Mouse (Mus musculus) gastrocnemius, adult 8-10 months (tissue): ENCODE data around the gene Gm21992. TPM values are rescaled to one million over a fixed set of nuclear protein-coding genes. Genes with fewer than 3 reads are reported as not detected.

Experiments
- DNase-seq, 2 experiments: peaks; one replicate each; pipeline ENCODE4 v3.0.0; 2022; ENCODE audit warnings: low spot score in 2 of 2
- total RNA-seq, 4 experiments: library from RNA; stranded (reverse); gene quantifications; 2 replicates each; pipeline ENCODE4 v1.2.4; 2022

Gm21992 gene
- total RNA-seq, 4 experiments from 2014 or later, result 8.7 to 14.3 (median 11.8) TPM

DNA sequence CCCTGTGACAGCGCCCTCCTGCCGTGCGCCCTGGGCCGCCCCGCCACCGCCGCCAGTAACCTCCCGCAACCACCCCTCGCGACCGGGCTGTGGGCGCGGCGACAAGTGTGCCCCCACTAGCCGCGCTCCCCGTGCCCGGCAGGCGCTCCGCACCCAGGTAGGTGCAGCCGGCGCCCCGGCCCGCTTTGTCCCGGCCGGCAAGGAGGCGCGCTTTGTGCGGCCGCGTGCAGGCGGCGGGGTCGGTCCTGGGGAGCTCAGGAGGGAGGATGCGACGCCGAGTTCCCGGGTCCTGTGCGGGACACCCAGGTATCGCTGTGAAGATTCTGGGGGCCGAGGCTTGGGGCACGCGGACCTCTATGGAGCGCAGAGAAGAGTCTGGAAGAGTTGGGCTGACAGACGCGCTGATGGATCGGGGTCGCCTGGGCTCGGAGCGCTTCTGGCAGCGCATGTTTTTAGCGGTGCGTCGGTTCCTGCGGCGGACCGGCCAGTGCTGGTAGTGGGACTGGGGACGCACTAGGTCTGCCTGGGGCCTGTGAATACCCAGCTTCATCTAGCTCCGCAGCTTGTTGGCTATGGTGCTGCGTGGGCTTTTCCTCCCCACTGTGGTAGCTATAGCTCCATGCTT lies 99.1 kb downstream of the Gm21992 start:
- no peak for DNase-seq

DNA sequence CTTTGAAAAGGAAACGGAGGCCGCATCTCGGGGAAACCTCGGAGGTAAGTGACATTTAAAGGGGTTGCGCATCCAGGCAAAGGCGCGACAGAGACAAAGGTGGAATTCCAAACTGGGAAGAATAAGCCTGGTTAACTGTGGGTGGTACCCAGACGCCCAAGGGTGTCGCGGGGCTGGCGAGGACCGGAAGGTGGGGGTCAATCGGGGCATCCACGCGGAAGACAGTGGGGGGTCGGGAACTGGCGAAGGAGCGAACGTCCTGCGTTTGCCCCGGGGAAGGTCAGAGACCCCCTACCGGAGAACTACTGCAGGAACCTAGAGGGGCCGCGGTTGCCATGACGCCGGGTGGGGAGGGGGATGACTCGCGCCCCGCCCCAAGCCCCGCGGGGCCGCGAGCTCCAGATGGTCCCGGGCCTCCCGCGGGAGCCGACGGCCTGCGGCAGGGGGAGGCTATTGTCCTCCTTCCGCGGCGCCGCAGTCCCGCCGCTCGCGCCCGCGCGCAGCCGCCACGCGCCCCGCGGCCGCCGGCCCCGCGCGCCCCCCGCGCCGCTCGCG lies 99.7 kb downstream of the Gm21992 start:
- no peak for DNase-seq

DNA sequence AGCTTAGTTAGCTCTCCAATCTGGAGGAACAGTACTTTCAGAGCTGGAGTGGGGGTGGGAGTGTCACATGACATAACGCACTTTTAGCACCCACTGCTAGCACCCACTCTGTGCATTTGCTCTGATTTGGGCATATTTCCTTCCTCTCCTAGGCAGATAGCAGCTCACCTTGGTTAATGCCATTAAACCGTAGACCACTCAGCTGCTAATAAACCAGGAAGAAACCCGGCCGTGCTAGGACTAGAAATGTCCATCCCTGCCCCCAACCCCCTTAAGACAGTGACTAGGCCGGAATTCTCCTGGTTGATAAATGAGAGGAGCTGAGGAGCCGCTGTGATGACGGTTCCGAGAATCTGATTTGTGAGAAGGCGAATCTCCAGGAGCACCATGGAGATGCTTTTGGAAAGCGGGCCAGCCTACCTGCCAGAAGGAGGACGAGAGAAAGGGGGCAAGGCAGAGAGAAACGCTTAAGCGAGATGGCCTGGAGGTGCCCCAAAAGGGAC lies 100.3 kb downstream of the Gm21992 start, which contains the start of gene Sptbn2:
TSS of gene Sptbn2 (plus strand) at position 70 of the 503 bp plus-strand sequence.
- no peak for DNase-seq

DNA sequence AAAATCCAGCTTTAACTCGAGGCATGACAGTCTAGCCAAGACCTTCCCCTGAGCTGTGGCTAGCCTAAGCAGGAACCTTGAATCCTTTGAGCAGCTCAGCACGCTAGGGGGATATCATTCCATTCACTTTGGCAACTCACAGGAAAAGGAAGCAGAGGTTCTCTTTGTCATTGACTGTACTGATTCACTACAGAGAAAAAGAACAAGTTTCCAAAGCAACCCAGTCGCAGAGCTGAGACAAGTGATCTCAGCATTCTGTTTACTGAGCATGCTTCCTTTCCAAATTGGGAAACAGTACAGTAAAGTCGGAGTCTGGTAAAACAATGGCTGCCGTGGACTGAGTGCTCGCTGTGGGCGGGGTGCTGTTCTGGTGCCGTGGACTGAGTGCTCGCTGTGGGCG lies 102.6 kb downstream of the Gm21992 start:
- no peak for DNase-seq

DNA sequence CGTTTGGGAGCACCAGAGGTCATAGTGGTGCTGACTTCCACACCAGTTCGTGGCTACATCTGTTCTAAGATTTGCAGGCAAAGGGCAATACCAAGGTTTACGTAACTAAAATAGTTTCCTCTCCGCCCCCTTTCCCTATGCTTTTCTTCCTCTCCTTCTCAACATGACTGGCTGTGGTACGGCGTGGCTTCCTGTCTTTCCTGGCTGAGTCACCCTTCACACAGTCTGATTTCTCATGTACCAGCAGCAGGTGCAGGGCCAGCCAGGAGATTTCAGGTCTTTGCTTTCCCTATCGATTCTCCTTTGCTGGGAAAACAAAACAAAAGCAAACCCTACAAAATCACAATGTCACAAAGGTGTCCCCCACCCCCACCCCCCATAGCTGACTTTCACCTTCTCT lies 110.2 kb downstream of the Gm21992 start:
- DNase-seq, result no peak

DNA sequence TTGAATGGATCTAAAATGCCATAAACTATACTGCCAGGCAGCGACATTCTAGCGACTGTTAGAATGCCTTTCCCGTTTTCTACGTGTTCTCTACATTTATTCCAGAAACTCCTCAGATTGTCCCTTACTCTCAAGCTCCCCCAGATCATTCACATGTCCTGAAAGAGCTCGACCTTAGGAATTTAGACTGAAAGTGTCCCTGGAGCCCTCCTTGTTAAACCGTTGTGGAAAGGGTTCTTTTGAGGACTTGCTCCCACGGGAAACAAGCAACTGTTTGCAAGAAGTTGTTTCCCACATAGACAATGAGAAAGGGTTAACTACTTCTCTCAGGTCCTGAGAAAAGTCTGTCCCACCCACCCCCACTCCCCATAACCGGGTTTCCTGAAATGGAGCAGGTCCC lies 110.8 kb downstream of the Gm21992 start:
- no peak for DNase-seq

DNA sequence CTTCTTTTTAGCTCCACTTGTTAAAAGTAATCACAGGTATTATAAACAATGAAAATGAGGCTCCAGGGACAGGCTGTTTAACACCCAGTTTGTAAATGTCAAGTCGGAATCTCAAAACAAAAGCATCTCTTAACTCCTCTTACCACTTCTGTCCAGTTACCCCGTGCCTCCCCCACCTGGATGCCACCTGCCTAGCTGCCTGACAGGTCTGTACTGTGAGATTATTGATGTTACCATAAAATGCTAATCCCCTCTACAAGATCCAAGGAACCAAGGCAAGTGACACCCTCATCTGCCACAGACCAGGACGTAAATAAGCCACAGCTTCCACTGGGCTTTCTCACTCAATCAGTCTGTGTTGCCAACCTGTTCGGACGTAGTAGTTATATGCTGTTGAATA lies 111.6 kb downstream of the Gm21992 start:
- no peak for DNase-seq

DNA sequence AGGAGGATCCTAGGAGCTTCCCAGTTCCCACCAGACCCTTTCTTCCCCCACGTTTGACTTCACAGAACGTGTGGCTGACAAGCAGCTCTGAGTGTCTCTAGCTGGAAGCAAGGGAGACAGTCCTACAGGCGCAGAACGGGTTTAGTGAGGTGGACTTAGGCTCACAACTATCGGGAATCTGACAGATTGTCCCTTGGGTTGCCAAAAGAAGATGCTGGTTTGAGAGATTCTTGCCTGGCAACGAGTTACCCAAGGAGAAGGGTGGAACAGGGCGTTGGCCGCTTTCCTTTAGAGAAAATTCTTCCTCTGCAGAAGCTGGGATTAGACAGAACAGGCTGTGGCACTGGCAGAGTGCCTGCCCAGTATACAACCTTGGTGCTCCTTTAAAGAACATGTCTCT lies 112.6 kb downstream of the Gm21992 start:
- no peak for DNase-seq

DNA sequence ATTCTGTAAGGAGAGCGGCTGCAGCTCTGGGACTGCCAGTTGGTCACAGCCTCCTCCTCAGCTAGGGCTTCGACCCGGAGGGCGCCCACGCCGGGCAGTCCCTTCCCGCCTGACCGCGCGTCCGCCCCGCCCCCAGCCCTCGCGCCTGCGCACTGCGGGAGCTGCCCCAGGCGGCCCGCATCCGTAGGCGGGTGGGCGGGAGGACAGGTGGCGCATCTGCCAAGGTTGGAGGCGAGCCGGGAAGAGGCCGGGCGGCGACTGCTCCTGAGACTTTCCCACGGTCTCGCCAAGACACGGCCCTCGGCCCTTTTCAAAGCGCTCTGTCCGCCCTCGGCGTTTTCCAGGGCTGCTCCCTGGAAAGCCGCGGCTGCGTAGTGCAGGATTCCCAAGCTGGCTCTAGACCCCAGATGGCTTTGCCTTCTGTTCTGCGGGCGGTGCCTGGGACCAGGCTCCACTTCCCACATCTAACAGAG lies 113.2 kb downstream of the Gm21992 start, which contains the start of gene Gm960:
TSS of gene Gm960 (minus strand) at position 464 of the 473 bp plus-strand sequence.
- DNase-seq, result peak; percentile 30 to 53

DNA sequence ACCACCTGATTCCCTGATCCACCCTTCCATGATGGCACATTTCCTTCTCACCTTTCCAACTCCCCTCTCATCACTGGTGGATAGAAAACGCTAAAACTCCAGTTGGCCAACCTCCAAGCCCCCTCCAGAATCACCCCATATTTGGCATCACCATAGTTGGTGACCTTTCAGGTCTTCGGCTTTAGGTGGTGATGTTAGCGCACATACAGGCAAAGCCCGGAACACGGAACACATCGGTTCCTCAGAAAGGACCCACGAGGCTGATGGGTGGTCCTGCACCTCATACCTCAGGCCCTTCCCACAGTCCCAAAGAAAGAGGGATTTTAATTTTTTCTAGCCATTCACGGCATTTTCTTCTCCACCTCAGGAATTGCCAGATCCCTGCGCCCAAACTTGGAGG lies 113.7 kb downstream of the Gm21992 start:
- DNase-seq, result no peak

DNA sequence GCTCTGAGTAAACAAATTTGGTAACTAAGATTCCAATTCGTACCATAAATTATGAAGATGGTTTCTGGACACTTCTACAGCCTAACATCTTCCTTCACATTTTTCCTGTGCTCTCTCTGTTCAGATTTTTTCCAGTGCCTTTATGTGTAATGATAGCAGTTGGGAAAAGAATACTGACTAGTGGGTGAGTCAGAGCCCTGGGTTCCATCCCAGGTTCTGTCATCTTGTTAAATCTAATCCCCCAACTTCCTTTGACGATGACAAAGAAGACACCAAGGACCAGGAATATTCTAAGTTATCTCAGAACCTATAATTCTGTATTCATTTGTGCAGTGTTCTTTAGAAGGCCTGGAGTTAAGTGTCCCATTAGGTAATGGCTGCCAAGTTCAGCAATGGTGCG lies 114.3 kb downstream of the Gm21992 start:
- no peak for DNase-seq

DNA sequence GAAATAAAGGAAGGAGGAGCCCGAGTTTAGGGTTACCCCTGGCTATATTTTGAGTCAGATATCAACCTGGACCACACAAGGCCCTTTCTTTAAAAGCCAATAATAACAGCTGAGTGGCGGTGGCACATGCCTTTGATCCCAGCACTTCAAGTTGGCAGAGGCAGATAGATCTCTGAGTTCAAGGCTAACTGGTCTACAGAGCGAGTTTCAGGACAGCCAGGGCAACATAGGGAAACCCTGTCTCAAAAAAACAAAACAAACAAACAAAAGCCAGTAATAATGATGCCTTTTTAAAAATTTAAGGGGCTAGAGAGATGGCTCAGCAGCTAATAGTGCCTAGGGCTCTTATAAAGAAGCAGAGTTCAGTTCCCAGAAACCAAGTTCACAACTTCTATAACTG lies 117.1 kb downstream of the Gm21992 start:
- no peak for DNase-seq

Other genes with a start within 250 kb of the Gm21992 start
- 1 to 10 TPM in 2 of 4 experiments, under 1 TPM in 2; 0.46 to 6.3 (median 1.1) TPM for gene Lrfn4, start 195.9 kb downstream of the Gm21992 start, total RNA-seq
- gene Rce1, start 186.0 kb downstream of the Gm21992 start, total RNA-seq, result 1 to 10 TPM; 3.2 to 7.5 (median 4.0) TPM
- gene Gm960, start 112.9 kb downstream of the Gm21992 start, total RNA-seq, result not detected
- under 1 TPM in 3 of 4 experiments, not detected in 1; 0.04 to 0.10 (median 0.07) TPM for gene Sptbn2, start 100.4 kb downstream of the Gm21992 start, total RNA-seq
- gene Rbm4b, start 55.1 kb downstream of the Gm21992 start, total RNA-seq, result 1 to 10 TPM; 2.0 to 2.9 (median 2.7) TPM
- gene Rbm4, start 17.7 kb downstream of the Gm21992 start, total RNA-seq, result 10 to 100 TPM; 32.2 to 39.3 (median 33.5) TPM
- gene Rbm14, start within 50 bp of the Gm21992 start, total RNA-seq, result 1 to 10 TPM; 5.5 to 7.2 (median 6.5) TPM
- gene Ccs, start 27.7 kb upstream of the Gm21992 start, total RNA-seq, result 10 to 100 TPM; 18.0 to 27.4 (median 22.5) TPM
- not detected for gene Ccdc87, start 27.8 kb upstream of the Gm21992 start, total RNA-seq
- 10 to 100 TPM; 26.2 to 36.7 (median 31.9) TPM for gene Ctsf, start 43.5 kb upstream of the Gm21992 start, total RNA-seq
- over 10,000 TPM in 2 of 4 experiments, 1,000 to 10,000 TPM in 2; 9,112 to 10,193 (median 10,010) TPM for gene Actn3, start 66.3 kb upstream of the Gm21992 start, total RNA-seq
- 1 to 10 TPM; 1.8 to 3.6 (median 2.6) TPM for gene Zdhhc24, start 67.1 kb upstream of the Gm21992 start, total RNA-seq
- 1 to 10 TPM; 1.1 to 3.3 (median 1.2) TPM for gene Bbs1, start 95.0 kb upstream of the Gm21992 start, total RNA-seq
- gene Dpp3, start 116.7 kb upstream of the Gm21992 start, total RNA-seq, result 10 to 100 TPM; 12.5 to 14.3 (median 13.1) TPM
- 1 to 10 TPM; 2.7 to 3.8 (median 3.3) TPM for gene Peli3, start 131.5 kb upstream of the Gm21992 start, total RNA-seq
- 10 to 100 TPM; 56.3 to 63.7 (median 60.7) TPM for gene Mrpl11, start 150.5 kb upstream of the Gm21992 start, total RNA-seq
- under 1 TPM in 1 of 4 experiments, not detected in 3; 0.11 TPM for gene Npas4, start 178.7 kb upstream of the Gm21992 start, total RNA-seq
- 1 to 10 TPM; 4.0 to 6.1 (median 4.3) TPM for gene Slc29a2, start 212.2 kb upstream of the Gm21992 start, total RNA-seq
- 10 to 100 TPM; 16.0 to 23.1 (median 19.5) TPM for gene B4gat1, start 227.2 kb upstream of the Gm21992 start, total RNA-seq
- gene AC124502.3, start 227.3 kb upstream of the Gm21992 start, total RNA-seq, result 1 to 10 TPM in 3 of 4 experiments, under 1 TPM in 1; 0.61 to 1.7 (median 1.4) TPM
- gene Brms1, start 229.7 kb upstream of the Gm21992 start, total RNA-seq, result 10 to 100 TPM; 14.8 to 17.6 (median 16.4) TPM
- gene Rin1, start 238.9 kb upstream of the Gm21992 start, total RNA-seq, result 1 to 10 TPM in 1 of 4 experiments, under 1 TPM in 3; 0.47 to 1.0 (median 0.75) TPM